Mouse (Mus musculus): ENCODE data around the gene Mpp1.

GRCm38 (mm10) chrX:75136938-75137337 is 6.1 kb upstream of the Mpp1 start:
- TF ChIP-seq CTCF (IDR thresholded peaks at IDR 0.05; ENCODE audit: low read depth): no peak
- no peak for TF ChIP-seq EP300 (IDR thresholded peaks at IDR 0.05; ENCODE audit: low read depth)

Measured in liver, embryonic 14.5 days (tissue).